Mouse (Mus musculus): Measurements from ENCODE around the gene Map7d1. TPM values are rescaled to one million over a fixed set of nuclear protein-coding genes. Genes with fewer than 3 reads are reported as not detected.
A peak's percentile ranks its signal among the peaks of the same experiment; 100 is the strongest.

Gene Map7d1
- total RNA-seq, 2 experiments from 2014 or later = 248 to 259 TPM

DNA sequence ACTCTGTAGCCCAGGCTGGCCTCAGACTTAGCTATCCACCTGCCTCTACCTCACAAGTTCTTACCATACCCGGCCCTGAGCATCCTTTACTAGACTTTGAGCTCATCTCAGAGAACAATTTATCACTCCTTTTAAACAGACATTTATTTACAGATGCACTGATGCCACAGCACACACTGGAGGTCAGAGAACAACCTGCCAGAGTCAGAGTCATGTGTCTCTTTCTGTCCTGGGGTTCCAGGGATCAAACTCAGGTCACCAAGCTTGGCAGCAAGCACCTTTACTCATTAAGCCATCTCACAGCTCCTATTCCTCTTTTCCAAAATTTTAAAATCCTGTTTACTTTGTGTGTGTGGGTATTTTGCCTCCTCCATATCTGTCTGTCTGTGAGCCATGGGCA is 50.8 kb downstream of the Map7d1 start:
- no peak for DNase-seq
- intact Hi-C loops (cut with DNase I) = no loop called here

DNA sequence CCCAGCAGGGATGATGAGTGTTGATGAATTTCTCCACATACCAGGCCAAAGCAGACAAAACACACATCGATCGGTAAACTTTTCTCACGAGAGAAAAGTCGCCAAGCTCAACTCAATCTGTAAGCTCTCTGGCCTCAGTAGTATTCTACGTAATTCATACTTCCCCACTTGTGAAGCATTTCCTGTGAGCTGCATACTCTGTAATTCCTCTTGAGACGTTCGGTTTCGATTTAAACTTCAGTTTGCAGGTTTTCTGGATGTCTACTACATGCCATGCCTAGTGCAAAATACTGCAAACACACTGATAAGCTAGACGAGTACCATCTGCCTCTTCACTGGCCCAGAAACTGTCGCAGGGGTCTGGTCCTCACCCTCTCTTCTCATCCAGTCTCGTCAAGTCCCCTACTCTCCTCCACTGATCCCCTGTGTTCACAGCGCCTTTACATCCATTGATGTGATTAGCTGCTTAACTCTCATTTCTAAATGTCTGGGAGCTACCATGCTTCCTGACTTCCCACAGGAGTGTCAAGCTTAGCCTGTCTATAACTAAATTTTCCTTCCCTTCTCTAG is 51.4 kb downstream of the Map7d1 start:
- intact Hi-C loops (cut with DNase I) = loop anchor here (5.0 kb wide), 1 partner anchor 97 kb away; no protein-coding TSS in a partner anchor
- DNase-seq = no peak

DNA sequence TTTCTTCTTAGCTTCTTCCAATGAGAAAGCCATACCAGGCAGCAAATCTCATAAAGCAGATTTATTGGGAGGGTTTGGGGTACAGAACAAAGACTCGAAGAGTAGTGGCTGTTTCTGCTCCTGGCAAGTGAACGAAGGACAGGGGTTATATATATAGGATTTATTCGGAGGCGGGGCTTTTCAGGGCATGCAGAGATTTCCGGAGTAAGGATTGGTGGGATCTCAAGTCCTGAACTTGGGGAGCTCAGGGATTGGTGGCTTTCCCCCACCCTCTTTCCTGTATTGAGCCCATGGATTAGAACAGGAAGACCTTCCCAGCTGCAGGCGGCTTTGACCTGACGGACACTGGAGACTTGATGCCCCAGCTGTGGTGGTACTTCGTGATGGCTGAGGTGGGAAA is 52.1 kb downstream of the Map7d1 start:
- no peak for DNase-seq
- intact Hi-C loops (cut with DNase I) = loop anchor here (5.0 kb wide), 1 partner anchor 97 kb away; no protein-coding TSS in a partner anchor

DNA sequence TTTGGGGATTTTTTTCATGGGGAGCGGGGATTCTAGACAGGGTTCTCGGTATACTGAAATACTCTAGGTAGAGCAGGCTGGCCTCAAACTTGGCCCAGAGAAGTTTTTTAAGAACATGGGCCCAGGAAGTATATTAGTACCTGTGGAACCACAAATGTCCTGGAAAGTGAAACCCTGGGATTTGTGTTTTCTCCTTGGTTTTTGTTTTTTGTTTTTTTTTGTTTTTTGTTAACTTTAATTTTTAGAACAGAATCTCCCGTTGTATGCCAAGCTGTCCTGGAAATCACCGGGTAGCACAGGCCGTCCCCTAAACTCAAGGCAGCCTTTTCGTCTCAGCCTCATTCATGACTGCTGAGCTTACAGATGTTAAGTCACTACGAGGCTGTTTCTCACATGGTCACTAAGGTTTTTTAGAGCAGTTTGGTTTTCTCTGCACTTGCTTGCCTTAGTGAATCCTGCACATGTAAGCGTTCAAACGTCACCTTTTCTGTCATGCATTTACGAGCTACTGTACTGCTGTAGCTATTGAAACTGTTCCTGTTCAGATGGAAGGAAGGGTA is 52.7 kb downstream of the Map7d1 start:
- intact Hi-C loops (cut with DNase I) = loop anchor here (2.0 to 5.0 kb wide), 2 partner anchors 53 to 96 kb away; partner anchors contain the start of gene Map7d1
- DNase-seq = no peak

GRCm38 (mm10) chr4:126202303-126203181 is 53.6 kb downstream of the Map7d1 start, which contains the start of gene Thrap3:
Thrap3 (minus strand) TSS chr4:126202760.
- intact Hi-C loops (cut with DNase I) = loop anchor here (2.0 to 5.0 kb wide), 2 partner anchors 54 to 95 kb away; partner anchors contain the start of gene Map7d1
- peak; percentile 97 to 98 for DNase-seq

- intact Hi-C loops (cut with DNase I) = loop anchor here (2.0 to 5.0 kb wide), 2 partner anchors 55 to 94 kb away; partner anchors contain the start of gene Map7d1
- peak; percentile 39 to 51 for DNase-seq
These were observed 54.4 kb downstream of the Map7d1 start for GRCm38 (mm10) chr4:126201514-126202302.

GRCm38 (mm10) chr4:126200656-126201055 is 55.5 kb downstream of the Map7d1 start:
- DNase-seq = no peak
- intact Hi-C loops (cut with DNase I) = loop anchor here (5.0 kb wide), 1 partner anchor 93 kb away; no protein-coding TSS in a partner anchor

- DNase-seq = no peak
- intact Hi-C loops (cut with DNase I) = loop anchor here (5.0 kb wide), 1 partner anchor 93 kb away; no protein-coding TSS in a partner anchor
These were observed 56.1 kb downstream of the Map7d1 start for GRCm38 (mm10) chr4:126200036-126200435.

- DNase-seq = no peak
- intact Hi-C loops (cut with DNase I) = no loop called here
These were observed 56.6 kb downstream of the Map7d1 start for GRCm38 (mm10) chr4:126199556-126199955.

DNA sequence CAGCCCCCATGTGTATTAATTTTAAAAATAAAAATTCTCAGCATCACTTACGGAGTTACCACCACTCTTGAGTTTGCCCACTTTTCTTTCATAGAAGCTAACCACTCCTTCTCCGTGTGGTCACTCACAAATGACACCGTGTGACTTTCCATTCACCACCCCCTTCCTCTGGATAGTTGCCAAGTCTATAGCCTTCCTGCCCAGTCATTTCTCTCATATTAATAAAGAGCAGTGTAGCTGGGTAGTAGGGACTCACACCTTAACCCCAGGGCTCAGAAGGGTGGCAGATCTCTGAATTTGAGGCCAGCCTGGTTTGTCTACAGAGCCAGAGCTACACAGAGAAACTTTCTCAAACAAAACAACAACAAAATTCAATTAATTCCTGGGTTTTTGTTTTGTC is 58.7 kb downstream of the Map7d1 start:
- intact Hi-C loops (cut with DNase I) = no loop called here
- no peak for DNase-seq

DNA sequence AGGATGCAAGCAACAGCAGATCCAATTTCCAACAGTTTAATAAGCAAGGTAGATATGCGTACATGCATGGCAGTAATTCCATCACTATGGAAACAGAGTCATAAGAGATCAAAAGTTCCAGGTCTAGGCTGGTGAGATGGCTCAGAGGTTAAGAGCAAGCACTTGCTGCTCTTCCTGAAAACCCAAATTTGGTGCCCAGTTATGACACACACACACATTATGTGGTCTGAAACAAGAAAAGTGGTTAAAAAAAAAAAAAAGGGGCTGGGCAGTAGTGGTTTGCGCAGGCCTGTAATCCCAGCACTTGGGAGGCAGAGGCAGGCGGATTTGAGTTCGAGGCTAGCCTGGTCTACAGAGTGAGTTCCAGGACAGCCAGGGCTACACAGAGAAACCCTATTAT is 61.2 kb downstream of the Map7d1 start:
- intact Hi-C loops (cut with DNase I) = no loop called here
- no peak for DNase-seq

- DNase-seq = no peak
- intact Hi-C loops (cut with DNase I) = no loop called here
These were observed 61.9 kb downstream of the Map7d1 start for GRCm38 (mm10) chr4:126194216-126194615.

- intact Hi-C loops (cut with DNase I) = no loop called here
- DNase-seq = no peak
These were observed 65.5 kb downstream of the Map7d1 start for GRCm38 (mm10) chr4:126190636-126191035.

- no peak for DNase-seq
- intact Hi-C loops (cut with DNase I) = no loop called here
These were observed 69.0 kb downstream of the Map7d1 start for GRCm38 (mm10) chr4:126187096-126187495.

DNA sequence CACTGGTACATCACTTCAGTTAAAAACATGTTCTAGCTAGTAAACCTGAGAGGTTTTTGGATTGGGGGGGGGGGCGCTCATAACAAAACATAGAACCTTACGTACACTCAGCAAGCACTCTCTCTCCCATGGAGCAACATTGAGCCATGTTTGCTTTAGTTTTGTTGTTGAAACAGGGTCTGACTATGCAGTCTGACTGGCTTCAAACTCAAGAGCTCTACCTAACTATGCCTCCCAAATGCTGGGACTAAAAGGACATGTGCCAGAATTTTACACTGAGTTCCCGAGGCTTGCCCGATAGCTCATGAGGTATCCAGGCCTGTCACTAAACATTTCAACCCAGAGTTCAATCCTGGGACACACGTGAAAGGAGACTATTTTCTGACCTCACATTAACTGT is 73.1 kb downstream of the Map7d1 start:
- intact Hi-C loops (cut with DNase I) = loop anchor here (2.0 kb wide), 1 partner anchor 126 kb away; no protein-coding TSS in a partner anchor
- no peak for DNase-seq

Other genes starting within 250 kb of the Map7d1 start
- gene Csf3r, start 231.8 kb downstream of the Map7d1 start, total RNA-seq (2021) = 1 to 10 TPM in 1 of 2 experiments, under 1 TPM in 1; 1.00 to 1.6 TPM
- 10 to 100 TPM; 79.5 to 82.5 TPM for gene Mrps15, start 209.4 kb downstream of the Map7d1 start, total RNA-seq (2021)
- 1 to 10 TPM; 2.5 to 2.7 TPM for gene Oscp1, start 197.8 kb downstream of the Map7d1 start, total RNA-seq (2021)
- gene Lsm10, start 159.7 kb downstream of the Map7d1 start, total RNA-seq (2021) = 10 to 100 TPM; 14.5 to 16.4 TPM
- gene Stk40, start 152.4 kb downstream of the Map7d1 start, total RNA-seq (2021) = 10 to 100 TPM; 33.6 to 41.5 TPM
- gene Eva1b, start 108.6 kb downstream of the Map7d1 start, total RNA-seq (2021) = 10 to 100 TPM; 15.7 to 16.2 TPM
- gene Sh3d21, start 92.9 kb downstream of the Map7d1 start, total RNA-seq (2021) = 1 to 10 TPM; 2.4 to 3.6 TPM
- 100 to 1,000 TPM; 119 to 123 TPM for gene Thrap3, start 53.6 kb downstream of the Map7d1 start, total RNA-seq (2021)
- 10 to 100 TPM; 45.9 to 46.3 TPM for gene Trappc3, start 6.0 kb upstream of the Map7d1 start, total RNA-seq (2021)
- gene Col8a2, start 30.4 kb upstream of the Map7d1 start, total RNA-seq (2021) = under 1 TPM; 0.61 to 0.62 TPM
- 10 to 100 TPM; 12.2 TPM for gene Adprhl2, start 65.4 kb upstream of the Map7d1 start, total RNA-seq (2021)
- gene Tekt2, start 69.3 kb upstream of the Map7d1 start, total RNA-seq (2021) = under 1 TPM; 0.44 to 0.84 TPM
- 10 to 100 TPM in 1 of 2 experiments, 1 to 10 TPM in 1; 9.0 to 11.7 TPM for gene Ago3, start 173.2 kb upstream of the Map7d1 start, total RNA-seq (2021)
- gene Ago1, start 212.2 kb upstream of the Map7d1 start, total RNA-seq (2021) = 10 to 100 TPM; 11.2 to 13.5 TPM